Mouse (Mus musculus): ENCODE measurements around the gene Tepp.
A peak's percentile ranks its signal among the peaks of the same experiment; 100 is the strongest.

Tepp gene

DNA sequence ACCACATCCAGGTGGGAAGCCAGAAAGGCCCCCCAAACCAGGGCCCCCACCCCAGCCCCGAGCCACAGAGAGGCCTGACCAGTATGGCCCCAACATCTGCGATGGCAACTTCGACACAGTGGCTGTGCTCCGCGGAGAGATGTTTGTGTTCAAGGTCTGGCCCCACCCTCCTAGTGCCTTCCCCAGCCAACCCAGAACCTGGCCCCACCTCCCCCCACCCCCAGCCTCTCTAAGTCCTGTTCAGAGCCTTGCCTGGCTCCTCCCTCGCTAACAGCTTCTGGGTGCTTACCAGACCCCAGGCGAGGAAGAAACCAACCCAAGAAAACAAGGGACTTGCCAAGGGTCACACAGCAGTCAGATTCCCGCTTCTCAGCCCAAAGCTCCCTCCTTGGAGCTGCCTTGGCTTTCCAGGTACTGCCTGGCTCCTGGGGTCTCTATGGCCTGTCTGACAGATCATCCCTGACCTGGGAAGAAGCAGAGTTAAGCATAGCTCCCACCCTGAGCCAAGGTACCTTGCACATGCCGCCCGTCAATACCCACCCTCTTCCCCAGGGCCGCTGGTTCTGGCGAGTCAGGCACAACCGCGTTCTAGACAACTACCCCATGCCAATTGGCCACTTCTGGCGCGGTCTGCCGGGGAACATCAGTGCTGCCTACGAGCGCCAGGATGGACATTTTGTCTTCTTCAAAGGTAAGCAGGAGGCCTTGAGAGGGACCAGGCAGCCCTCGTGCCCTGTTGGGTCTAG is 59.4 kb downstream of the Tepp start:
- peak; percentile 72 for DNase-seq

DNA sequence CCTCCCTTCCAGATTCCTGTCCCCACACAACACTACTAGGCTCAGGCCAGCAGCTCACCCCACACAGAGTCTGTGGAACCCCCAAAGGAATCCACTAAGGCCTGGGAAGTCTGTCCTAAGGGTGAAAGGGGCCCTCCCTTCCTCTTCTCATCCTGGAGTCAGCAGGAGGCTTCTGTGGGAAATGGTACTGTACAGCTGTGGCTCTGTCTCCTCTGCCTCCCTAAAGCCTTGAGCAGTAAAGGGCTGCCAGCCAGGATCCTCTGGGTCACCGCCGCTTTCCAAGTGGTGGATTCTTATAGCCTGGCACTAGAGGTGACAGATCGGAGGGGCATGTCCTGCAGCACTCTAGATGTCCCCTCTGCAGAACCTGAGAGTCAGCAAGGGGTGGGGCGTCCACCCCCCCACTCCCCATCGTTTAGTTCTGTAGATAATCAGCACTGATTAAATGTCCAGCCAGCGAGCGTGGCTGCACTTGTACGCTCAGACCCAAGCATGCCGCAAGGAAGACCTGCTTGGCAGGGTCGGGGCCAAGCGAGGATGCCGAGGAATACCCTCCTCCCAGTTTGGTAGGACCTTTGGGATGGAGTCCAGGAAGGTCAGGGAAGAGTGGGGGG is 63.1 kb downstream of the Tepp start:
- DNase-seq = no peak

- no peak for DNase-seq
Measured at GRCm38 (mm10) chr8:95374429-95374828, 64.1 kb downstream of the Tepp start.

DNA sequence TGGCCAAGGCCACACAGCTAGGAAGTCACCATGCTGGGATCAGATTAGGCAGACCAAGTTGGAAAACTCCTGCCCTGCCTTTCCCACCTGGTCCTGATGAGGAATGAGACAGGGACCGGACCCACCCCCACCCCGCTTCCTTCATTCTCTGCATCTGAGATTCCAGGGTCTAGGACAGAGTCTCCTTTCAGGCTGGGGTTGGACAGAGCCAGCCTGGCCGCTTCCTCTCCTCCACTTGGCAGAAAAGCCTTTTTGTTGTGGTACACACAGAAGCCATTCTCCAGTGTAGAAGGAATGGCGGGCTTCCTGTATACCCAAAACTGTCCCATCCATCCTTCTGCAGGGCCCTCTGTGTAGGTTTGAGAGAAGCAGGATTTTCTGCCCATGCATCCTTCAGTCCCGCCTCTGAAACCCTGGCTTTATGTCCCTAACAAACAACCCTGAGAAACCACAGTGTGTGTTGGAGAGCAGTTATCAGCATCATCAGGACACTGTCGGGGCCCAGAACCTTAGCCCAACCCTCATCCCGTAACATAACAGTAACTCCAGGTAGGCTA is 65.1 kb downstream of the Tepp start:
- DNase-seq = no peak

Data from embryo, embryonic 11 days (tissue).